Mouse (Mus musculus): ENCODE results near the gene Slc6a16. TPM values are rescaled to one million over a fixed set of nuclear protein-coding genes. Genes with fewer than 3 reads are reported as not detected.
"Not testable (repeated sequence)": the region's sequence is repeated elsewhere in the genome, so short reads cannot be mapped to it uniquely, and the experiment has no call there.

The Slc6a16 gene
- polyA plus RNA-seq, 1 experiment from 2014 or later, result not detected

DNA sequence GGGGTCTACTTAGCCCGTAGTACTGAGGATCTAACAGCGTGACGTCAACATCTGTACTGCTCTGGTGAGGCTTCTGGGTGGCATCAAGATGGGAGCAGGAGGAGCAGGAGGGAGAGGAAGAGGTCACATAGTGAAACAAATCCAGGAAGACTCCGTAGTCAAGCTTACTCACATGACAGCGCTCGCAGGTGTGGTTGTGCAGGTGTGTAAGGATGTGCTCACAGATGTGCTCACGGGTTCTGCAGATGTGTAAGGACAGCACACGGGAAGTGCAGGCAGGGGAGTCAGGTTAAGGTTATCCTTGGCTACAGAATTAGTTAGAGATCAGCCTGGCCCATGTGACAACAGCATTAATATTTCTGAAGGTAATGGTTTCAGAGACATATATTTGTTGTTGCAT, 12.9 kb downstream of the Slc6a16 start:
- H3K27ac ChIP-seq (ENCODE audit: low read depth), result no peak overlapping the region
- ATAC-seq (ENCODE audit: insufficient read depth), result no peak

DNA sequence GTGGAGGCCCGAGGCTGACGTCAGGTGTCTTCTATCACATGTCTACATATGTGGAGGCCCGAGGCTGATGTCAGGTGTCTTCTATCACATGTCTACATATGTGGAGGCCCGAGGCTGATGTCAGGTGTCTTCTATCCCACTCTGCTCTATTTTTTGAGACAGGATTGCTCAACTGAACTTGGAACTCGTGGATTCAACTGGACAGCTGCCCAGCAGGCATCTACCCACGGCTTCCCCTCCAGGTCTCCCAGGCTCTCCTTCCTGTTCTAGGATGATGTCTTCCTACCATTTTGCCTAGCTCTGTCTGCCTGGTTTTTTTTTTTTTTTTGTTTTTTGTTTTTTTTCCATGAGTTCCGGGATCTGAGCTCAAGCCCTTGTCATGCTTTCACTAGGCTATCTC, 14.9 kb downstream of the Slc6a16 start:
- H3K4me2 ChIP-seq; H3K36me3 ChIP-seq (ENCODE audit: insufficient read depth); H3K27ac ChIP-seq (ENCODE audit: low read depth); H3K9me3 ChIP-seq (ENCODE audit: low read depth, low read length); ATAC-seq (ENCODE audit: insufficient read depth); H3K27me3 ChIP-seq (ENCODE audit: insufficient read depth, low read length); H3K9ac ChIP-seq; H3K4me3 ChIP-seq (ENCODE audit: low read depth, low read length); H3K4me1 ChIP-seq (ENCODE audit: insufficient read depth): not testable (repeated sequence)
- DNase-seq, result peak; percentile 27
- 41% methylated on average over 5 of the region's 7 CpGs for WGBS

More for the DNA sequence above, 12.9 kb downstream of the Slc6a16 start:
- Histone ChIP-seq H3K4me3 (ENCODE audit: low read depth, low read length) (no peak overlapping the region), H3K9ac (no peak overlapping the region), H3K27me3 (ENCODE audit: insufficient read depth, low read length) (no peaks in the 10 kb centered on the region), H3K9me3 (ENCODE audit: low read depth, low read length) (no peaks in the 10 kb centered on the region), H3K4me2 (no peak overlapping the region), H3K36me3 (ENCODE audit: insufficient read depth) (no peaks in the 10 kb centered on the region), H3K4me1 (ENCODE audit: insufficient read depth) (no peaks in the 10 kb centered on the region)
- no peak for DNase-seq
- WGBS, result 76% methylated on average over 8 of the region's 8 CpGs
- no peak for TF ChIP-seq CTCF (IDR thresholded peaks at IDR 0.05; ENCODE audit: low read depth)

DNA sequence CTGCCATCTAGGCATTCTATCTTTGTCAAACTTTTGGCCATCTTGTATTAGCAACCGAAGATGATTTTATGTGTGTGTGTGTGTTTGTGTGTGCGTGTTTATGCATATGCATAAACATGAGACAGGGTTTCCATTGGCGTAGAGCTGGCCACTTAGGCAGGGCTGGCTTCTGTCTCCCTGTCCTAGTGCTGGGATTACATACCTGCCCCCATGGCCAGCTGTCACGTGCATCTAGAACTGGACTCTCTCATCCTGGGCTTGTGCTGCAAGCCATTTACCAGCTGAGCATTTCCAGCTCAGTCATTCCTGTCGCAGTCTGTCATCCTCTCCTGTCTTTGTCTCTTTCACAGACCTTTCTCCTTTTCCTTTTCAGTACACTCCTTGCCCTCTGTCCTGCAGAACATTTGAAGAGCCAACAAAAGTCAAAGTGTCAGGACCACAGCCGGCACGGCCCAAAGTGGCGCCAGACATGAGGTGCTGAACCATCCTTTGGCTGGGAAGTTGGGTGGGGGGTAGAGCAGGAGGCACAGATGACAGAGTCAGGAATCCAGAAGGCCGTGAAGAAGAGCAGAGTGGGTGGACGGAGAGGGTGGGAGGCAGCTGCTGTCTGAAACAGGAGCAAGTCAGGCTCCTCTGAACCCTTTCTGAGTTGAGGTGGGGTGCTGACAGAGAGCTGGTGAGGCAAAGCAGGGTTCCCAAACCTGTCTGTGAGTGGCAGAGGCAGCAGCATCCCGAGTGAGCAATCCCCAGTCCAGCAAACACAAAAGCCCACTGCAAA, 16.4 kb downstream of the Slc6a16 start:
- Histone ChIP-seq H3K9ac (no peak overlapping the region), H3K4me3 (ENCODE audit: low read depth, low read length) (no peak overlapping the region), H3K36me3 (ENCODE audit: insufficient read depth) (no peaks in the 10 kb centered on the region), H3K27me3 (ENCODE audit: insufficient read depth, low read length) (no peaks in the 10 kb centered on the region), H3K9me3 (ENCODE audit: low read depth, low read length) (no peaks in the 10 kb centered on the region), H3K4me2 (no peak overlapping the region), H3K4me1 (ENCODE audit: insufficient read depth) (no peaks in the 10 kb centered on the region), H3K27ac (ENCODE audit: low read depth) (no peak overlapping the region)
- DNase-seq (no peak), ATAC-seq (ENCODE audit: insufficient read depth) (no peak)
- 37% methylated on average over 11 of the region's 11 CpGs for WGBS
- TF ChIP-seq CTCF (IDR thresholded peaks at IDR 0.05; ENCODE audit: low read depth), result no peak

DNA sequence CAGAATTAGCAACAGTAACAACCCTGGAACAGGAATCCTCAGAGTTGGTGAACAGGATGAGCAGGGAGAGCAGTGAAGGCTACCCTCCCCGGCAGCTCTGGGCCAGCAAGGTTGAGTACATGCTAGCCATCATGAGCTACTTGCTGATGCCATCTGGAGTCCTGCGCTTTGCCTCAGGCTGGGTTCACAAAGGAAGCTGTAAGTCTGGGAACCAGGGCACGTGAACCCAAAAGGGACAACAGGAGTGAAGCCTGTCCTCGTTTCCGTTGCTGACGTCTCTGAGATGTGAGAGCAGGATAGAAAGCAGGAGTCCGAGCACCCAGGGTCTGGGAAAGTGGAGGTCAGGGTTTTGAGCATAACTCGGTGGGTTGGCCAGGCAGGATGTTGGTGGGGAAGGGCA, 18.4 kb downstream of the Slc6a16 start:
- Histone ChIP-seq H3K4me1 (ENCODE audit: insufficient read depth) (no peaks in the 10 kb centered on the region), H3K9ac (no peak overlapping the region), H3K4me2 (no peak overlapping the region), H3K4me3 (ENCODE audit: low read depth, low read length) (no peak overlapping the region), H3K27me3 (ENCODE audit: insufficient read depth, low read length) (no peaks in the 10 kb centered on the region), H3K36me3 (ENCODE audit: insufficient read depth) (no peaks in the 10 kb centered on the region), H3K27ac (ENCODE audit: low read depth) (no peak overlapping the region), H3K9me3 (ENCODE audit: low read depth, low read length) (no peaks in the 10 kb centered on the region)
- WGBS, result 82% methylated on average over 8 of the region's 8 CpGs
- ATAC-seq (ENCODE audit: insufficient read depth) (no peak), DNase-seq (no peak)
- TF ChIP-seq CTCF (IDR thresholded peaks at IDR 0.05; ENCODE audit: low read depth), result no peak

DNA sequence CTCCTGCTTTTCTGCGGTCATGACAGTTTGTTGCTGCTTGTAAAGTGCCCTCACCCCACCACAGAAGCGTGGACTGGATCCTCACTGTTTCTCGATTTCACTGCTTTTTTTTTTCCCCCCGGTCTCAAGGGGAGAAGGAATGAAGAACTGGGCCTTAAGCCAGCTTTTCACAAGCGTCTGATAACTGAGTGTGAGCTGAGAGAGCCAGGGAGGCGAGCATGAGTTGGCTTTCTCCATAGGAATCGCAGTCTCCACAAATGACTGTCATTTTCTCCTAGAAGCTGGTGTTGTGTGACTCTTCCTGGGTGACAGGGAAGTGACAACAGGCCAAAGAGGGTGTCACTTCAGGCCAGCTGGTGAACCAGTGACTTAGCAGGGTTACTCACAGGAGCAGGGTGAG, 21.4 kb downstream of the Slc6a16 start:
- Histone ChIP-seq H3K27me3 (ENCODE audit: insufficient read depth, low read length) (no peaks in the 10 kb centered on the region), H3K9ac (no peak overlapping the region), H3K36me3 (ENCODE audit: insufficient read depth) (no peaks in the 10 kb centered on the region), H3K9me3 (ENCODE audit: low read depth, low read length) (no peaks in the 10 kb centered on the region), H3K4me2 (no peak overlapping the region), H3K4me1 (ENCODE audit: insufficient read depth) (no peaks in the 10 kb centered on the region), H3K27ac (ENCODE audit: low read depth) (no peak overlapping the region), H3K4me3 (ENCODE audit: low read depth, low read length) (no peak overlapping the region)
- ATAC-seq (ENCODE audit: insufficient read depth) (peak; percentile 52; the same call in 1 of the 2 replicates), DNase-seq (peak; percentile 85)
- WGBS, result 24% methylated on average over 7 of the region's 7 CpGs
- TF ChIP-seq CTCF (IDR thresholded peaks at IDR 0.05; ENCODE audit: low read depth), result no peak

DNA sequence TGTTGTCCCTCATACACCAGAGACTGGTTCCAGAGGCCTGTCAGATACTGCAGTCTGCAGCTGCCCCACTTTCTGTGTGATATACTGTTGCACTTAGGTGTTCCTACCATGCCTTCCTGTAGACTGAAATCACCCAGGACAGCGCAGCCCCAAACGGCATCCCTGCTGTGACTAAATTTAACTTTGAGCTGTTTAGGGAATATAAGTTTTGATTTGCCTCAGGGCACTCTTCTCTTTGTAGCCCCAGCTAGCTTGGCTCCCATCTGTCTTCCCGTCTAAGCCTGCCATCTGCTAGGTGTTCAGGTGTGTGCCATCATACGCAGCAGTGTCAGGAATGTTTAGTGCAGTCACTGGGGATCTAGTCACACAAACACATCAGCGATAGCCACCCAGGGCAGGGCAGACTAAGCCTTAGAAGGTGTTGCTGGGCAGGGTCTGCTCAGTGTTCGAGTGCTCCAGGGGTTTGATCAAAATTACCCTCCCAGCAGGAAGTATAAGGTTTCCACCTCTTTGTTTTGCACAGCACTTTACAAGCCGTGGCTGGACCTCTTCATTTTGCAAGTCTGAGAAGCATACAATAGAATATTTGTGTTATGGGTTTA, 22.2 kb downstream of the Slc6a16 start:
- Histone ChIP-seq H3K27me3 (ENCODE audit: insufficient read depth, low read length) (no peaks in the 10 kb centered on the region), H3K4me1 (ENCODE audit: insufficient read depth) (no peaks in the 10 kb centered on the region), H3K9me3 (ENCODE audit: low read depth, low read length) (no peaks in the 10 kb centered on the region), H3K36me3 (ENCODE audit: insufficient read depth) (no peaks in the 10 kb centered on the region), H3K27ac (ENCODE audit: low read depth) (no peak overlapping the region), H3K4me3 (ENCODE audit: low read depth, low read length) (no peak overlapping the region), H3K4me2 (no peak overlapping the region), H3K9ac (no peak overlapping the region)
- DNase-seq, result no peak
- no peak for TF ChIP-seq CTCF (IDR thresholded peaks at IDR 0.05; ENCODE audit: low read depth)
- no peak for ATAC-seq (ENCODE audit: insufficient read depth)
- 45% methylated on average over 7 of the region's 7 CpGs for WGBS

DNA sequence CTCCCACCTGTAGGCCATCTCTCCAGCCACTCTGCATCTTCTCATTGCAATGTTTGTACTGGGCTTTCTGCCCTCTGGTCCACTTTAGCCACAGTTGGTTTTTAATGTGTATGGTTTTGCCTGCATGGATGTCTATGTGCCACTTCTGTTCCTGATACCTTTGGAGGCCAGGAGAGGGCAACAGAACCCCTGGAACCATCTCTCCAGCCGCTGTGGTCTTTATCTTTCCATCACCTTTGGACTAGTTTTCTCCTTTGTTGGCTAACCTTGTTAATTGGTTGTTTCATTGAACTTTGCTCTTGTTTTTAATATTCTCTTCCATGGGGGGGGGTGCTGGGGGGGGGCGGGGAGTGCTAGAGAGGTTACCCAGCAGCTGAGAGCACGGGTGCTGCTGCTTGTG, 23.5 kb downstream of the Slc6a16 start:
- no peak for ATAC-seq (ENCODE audit: insufficient read depth)
- H3K4me1 ChIP-seq (ENCODE audit: insufficient read depth), result no peaks in the 10 kb centered on the region
- WGBS, result 72% methylated on average over 3 of the region's 3 CpGs

More for the DNA sequence above, 23.5 kb downstream of the Slc6a16 start:
- Histone ChIP-seq H3K27ac (ENCODE audit: low read depth) (no peak overlapping the region), H3K36me3 (ENCODE audit: insufficient read depth) (no peaks in the 10 kb centered on the region), H3K27me3 (ENCODE audit: insufficient read depth, low read length) (no peaks in the 10 kb centered on the region), H3K9ac (no peak overlapping the region), H3K4me3 (ENCODE audit: low read depth, low read length) (no peak overlapping the region), H3K9me3 (ENCODE audit: low read depth, low read length) (no peaks in the 10 kb centered on the region), H3K4me2 (no peak overlapping the region)
- no peak for DNase-seq
- peak; percentile 13; the same call in 1 of the 2 replicates for TF ChIP-seq CTCF (IDR thresholded peaks at IDR 0.05; ENCODE audit: low read depth)
